Mouse (Mus musculus): ENCODE data around the gene Rxfp2.

GRCm38 (mm10) chr5:150022556-150022955 lies 4.1 kb downstream of the Rxfp2 start:
- TF ChIP-seq POLR2A (IDR thresholded peaks at IDR 0.05; ENCODE audit: insufficient read length, low read depth) = no peak
- TF ChIP-seq E2F4 (IDR thresholded peaks at IDR 0.05; ENCODE audit: insufficient read depth) = no peak
- no peak for TF ChIP-seq USF1 (IDR thresholded peaks at IDR 0.05; ENCODE audit: low read depth)
- no peak for TF ChIP-seq MAX (IDR thresholded peaks at IDR 0.05; ENCODE audit: low read depth)
- no peak for TF ChIP-seq POLR2AphosphoS2 (IDR thresholded peaks at IDR 0.05; ENCODE audit: insufficient read length, low read depth)

Data from myocyte (in vitro differentiated cells).